Mouse (Mus musculus) left cerebral cortex, adult 2 months (tissue): ENCODE measurements around the gene Cdh15. TPM values are rescaled to one million over a fixed set of nuclear protein-coding genes. Genes with fewer than 3 reads are reported as not detected.

ENCODE experiments used
- DNase-seq, 2 experiments: peaks; one replicate each; pipeline ENCODE4 v3.0.0; 2021 to 2022; ENCODE audit warnings: low spot score in 2 of 2, mixed read lengths in 1 of 2; ENCODE audit errors: extremely low spot score in 1 of 2
- H3K27ac ChIP-seq: fragments of 200-600 bp; 2 replicates; pipeline ENCODE4 v1.8.1; 2022
- H3K4me3 ChIP-seq: fragments of 200-600 bp; 2 replicates; pipeline ENCODE4 v1.8.1; 2022
- CTCF ChIP-seq: fragments of 200-600 bp; IDR thresholded peaks from 2 replicates; pipeline ENCODE4 v1.8.1; 2022; ENCODE audit warnings: antibody characterized with exemption, mild to moderate bottlenecking, moderate library complexity
- intact Hi-C: fragments of 180-260 bp; cut with DNase I; formaldehyde crosslinking; loops from one replicate; pipeline ENCODE4 v1.15.1; 2025
- total RNA-seq, 2 experiments: library from RNA; stranded (reverse); gene quantifications; 2 replicates each; pipeline ENCODE4 v1.2.3; 2021

Gene Cdh15
- total RNA-seq, 2 experiments from 2014 or later: 0.97 to 1.1 TPM

DNA sequence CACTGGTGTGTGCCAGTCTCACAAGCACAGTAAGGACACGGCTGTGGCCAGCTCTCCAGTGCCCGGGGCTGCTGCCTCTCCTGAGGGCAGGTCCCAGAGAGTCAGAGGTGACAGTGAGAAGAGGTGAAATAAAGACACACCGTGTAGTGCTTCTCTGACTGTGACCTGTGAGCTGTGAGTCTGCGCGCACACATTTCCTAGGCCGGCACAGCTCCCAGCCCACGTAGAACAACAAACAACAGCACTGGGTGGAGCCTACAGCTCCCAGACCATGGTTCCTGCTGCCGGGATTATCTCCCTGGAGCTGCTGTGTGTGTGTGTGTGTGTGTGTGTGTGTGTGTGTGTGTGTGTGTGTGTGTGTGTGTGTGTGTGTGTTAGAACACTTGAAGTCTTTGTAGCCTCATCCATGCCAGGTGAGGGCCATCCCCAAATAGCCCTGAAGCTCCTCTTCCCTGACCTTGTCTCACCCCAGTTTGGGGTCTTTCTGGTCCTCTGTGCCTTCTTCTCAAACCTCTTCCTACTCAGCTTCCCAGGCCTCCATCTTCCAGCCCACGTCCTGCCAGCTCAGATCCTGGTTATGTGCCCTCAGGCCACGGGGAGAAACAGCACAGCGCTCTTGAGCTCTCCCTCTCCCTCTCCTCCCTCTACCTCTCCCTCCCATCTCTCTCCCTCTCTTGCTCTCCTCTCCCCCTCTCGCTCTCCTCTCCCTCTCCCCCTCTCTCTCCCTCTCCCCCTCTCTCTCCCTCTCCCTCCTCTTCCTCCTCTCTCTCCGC lies 29.9 kb upstream of the Cdh15 start:
- DNase-seq: no peak
- TF ChIP-seq CTCF: no peak
- H3K27ac ChIP-seq: no peak overlapping the region
- intact Hi-C loops: no loop called here
- no peak overlapping the region for H3K4me3 ChIP-seq

- no peak for TF ChIP-seq CTCF
- intact Hi-C loops: no loop called here
- Histone ChIP-seq H3K27ac (no peak overlapping the region), H3K4me3 (no peak overlapping the region)
- no peak for DNase-seq
Measured at GRCm38 (mm10) chr8:122819776-122820175, 28.0 kb upstream of the Cdh15 start.

DNA sequence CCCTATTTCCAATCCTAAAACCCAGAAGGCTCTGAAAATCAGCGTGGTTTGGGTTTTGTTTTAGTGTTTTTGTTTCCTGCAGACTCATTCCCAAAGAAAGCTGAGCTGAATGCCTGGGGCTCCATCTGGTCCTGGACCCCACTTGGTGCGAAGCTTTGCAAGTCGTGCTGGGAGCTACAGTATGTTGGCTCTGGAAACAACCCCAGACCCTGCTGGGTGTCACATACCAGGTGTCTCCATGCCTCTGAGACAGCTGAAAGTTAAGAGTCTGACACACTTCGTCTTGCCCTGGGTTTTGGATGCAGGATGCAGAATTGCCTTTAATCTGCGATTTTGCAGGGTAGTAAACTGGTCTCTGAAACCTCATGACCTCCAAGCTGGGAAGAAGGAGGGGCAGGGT lies 23.2 kb upstream of the Cdh15 start:
- no peak for TF ChIP-seq CTCF
- Histone ChIP-seq H3K4me3 (no peak overlapping the region), H3K27ac (no peak overlapping the region)
- intact Hi-C loops: no loop called here
- no peak for DNase-seq

DNA sequence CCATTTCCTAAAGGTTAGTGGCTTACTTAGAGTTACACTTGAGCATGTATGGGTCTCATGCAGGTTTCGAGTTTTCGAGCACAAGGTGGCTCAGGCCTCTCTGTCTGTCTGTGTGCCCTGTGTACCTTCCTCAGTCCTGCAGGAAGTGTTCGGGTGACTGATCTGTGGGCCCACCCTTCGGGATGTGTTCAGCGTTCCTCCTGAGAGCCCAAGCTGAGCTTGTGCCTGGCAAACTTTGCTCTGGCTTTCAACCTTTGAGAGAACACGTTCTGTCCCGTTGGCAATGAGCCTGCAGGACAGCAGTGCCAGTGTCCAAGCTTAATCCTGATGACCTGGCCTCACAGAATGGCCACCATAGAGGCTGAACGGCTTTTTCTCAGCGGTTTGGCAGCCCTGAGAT lies 22.8 kb upstream of the Cdh15 start:
- DNase-seq: no peak
- H3K27ac ChIP-seq: no peak overlapping the region
- H3K4me3 ChIP-seq: no peak overlapping the region
- intact Hi-C loops: no loop called here
- TF ChIP-seq CTCF: no peak

DNA sequence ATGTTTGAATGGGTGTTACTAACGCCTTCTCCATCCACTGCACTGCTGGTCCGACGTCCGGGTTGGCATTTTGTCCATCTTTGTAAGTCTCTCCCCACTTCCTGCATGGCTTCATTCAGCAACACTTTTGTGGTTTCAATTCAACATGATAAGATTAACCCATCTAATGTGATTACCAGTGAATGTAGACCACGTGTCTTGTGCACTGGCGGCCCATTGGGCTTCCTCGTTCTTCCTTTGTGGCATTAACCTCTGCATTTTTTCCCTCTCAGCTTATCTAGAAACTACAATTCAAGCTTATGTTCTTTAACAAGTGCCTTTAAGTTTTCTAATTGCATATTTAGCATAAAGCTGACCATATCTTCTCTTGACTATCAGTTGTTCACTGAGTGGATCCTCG lies 22.4 kb upstream of the Cdh15 start:
- no peak for TF ChIP-seq CTCF
- Histone ChIP-seq H3K4me3 (no peak overlapping the region), H3K27ac (no peak overlapping the region)
- DNase-seq: no peak
- intact Hi-C loops: no loop called here

DNA sequence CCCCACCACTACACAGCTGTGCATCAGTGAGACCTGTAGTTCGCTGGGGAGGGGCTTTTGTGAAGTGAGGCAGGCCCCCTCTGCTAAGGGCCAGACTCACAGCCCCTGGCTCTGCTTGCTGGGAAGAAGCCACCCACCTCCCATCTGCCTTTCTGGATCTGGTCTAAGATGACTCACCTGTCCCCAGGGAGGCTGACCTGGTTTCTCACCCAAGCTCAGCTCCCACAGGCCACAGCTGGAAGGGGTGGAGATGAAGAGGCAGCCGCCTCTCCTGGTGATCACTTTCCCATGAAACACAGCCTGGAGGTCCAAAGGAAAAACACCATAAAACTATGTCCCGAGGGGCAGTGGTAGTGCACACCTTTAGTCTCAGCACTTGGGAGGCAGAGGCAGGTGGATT lies 18.4 kb upstream of the Cdh15 start:
- peak in 1 of 2 experiments; percentile 28 for DNase-seq
- Histone ChIP-seq H3K27ac (no peak overlapping the region), H3K4me3 (no peak overlapping the region)
- TF ChIP-seq CTCF: no peak
- intact Hi-C loops: no loop called here

- intact Hi-C loops: loop anchor here (1.0 kb wide), 3 partner anchors 152 to 329 kb away; no protein-coding TSS in a partner anchor
- no peak overlapping the region for H3K4me3 ChIP-seq
- no peak overlapping the region for H3K27ac ChIP-seq
- TF ChIP-seq CTCF: peak; percentile 99
- DNase-seq: peak; percentile 86 to 94
Measured at GRCm38 (mm10) chr8:122830349-122831061, 17.3 kb upstream of the Cdh15 start.

DNA sequence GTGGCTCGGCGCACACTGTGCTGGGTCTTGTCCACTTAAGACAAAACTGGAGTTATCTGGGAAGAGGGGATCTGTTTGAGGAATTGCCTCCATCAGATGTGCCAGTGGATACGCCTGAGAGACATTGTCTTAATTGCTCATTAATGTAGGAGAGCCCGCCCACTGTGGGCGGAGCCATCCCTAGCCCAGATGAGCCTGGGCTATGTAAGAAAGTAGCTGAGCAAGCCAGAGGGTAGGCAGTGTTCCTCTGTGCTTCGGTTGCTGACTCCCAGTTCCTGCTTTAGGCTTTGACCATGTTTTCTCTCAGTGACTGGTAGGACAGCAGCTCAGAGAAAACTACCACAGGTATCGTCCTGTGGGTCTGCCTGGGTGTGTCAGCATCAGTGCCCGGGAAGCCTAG lies 13.3 kb upstream of the Cdh15 start:
- intact Hi-C loops: no loop called here
- DNase-seq: no peak
- no peak overlapping the region for H3K27ac ChIP-seq
- no peak overlapping the region for H3K4me3 ChIP-seq
- no peak for TF ChIP-seq CTCF

- Histone ChIP-seq H3K27ac (no peak overlapping the region), H3K4me3 (no peak overlapping the region)
- peak; percentile 68 to 76 for DNase-seq
- intact Hi-C loops: loop anchor here (5.0 kb wide), 2 partner anchors 267 to 362 kb away; partner anchors contain the start of gene Rpl13
- peak; percentile 82 for TF ChIP-seq CTCF
Measured at GRCm38 (mm10) chr8:122834971-122835370, 12.8 kb upstream of the Cdh15 start.

- intact Hi-C loops: loop anchor here (5.0 kb wide), 2 partner anchors 266 to 361 kb away; partner anchors contain the start of gene Rpl13
- H3K4me3 ChIP-seq: no peak overlapping the region
- no peak for DNase-seq
- TF ChIP-seq CTCF: no peak
- H3K27ac ChIP-seq: no peak overlapping the region
Measured at GRCm38 (mm10) chr8:122836199-122836598, 11.6 kb upstream of the Cdh15 start.

- intact Hi-C loops: loop anchor here (5.0 kb wide), 2 partner anchors 266 to 361 kb away; partner anchors contain the start of gene Rpl13
Measured at GRCm38 (mm10) chr8:122836696-122837095, 11.1 kb upstream of the Cdh15 start.

GRCm38 (mm10) chr8:122844161-122844560 lies 3.6 kb upstream of the Cdh15 start:
- no peak overlapping the region for H3K27ac ChIP-seq

More at GRCm38 (mm10) chr8:122836696-122837095, 11.1 kb upstream of the Cdh15 start:
- Histone ChIP-seq H3K27ac (no peak overlapping the region), H3K4me3 (no peak overlapping the region)
- no peak for TF ChIP-seq CTCF
- no peak for DNase-seq

More at GRCm38 (mm10) chr8:122844161-122844560, 3.6 kb upstream of the Cdh15 start:
- intact Hi-C loops: no loop called here
- TF ChIP-seq CTCF: no peak
- no peak overlapping the region for H3K4me3 ChIP-seq
- DNase-seq: no peak
